Mouse (Mus musculus): ENCODE results near the gene Clybl. TPM values are rescaled to one million over a fixed set of nuclear protein-coding genes. Genes with fewer than 3 reads are reported as not detected.

Gene Clybl
- total and polyA plus RNA-seq, 3 experiments: 13.4 to 36.6 TPM; not detected in 1

DNA sequence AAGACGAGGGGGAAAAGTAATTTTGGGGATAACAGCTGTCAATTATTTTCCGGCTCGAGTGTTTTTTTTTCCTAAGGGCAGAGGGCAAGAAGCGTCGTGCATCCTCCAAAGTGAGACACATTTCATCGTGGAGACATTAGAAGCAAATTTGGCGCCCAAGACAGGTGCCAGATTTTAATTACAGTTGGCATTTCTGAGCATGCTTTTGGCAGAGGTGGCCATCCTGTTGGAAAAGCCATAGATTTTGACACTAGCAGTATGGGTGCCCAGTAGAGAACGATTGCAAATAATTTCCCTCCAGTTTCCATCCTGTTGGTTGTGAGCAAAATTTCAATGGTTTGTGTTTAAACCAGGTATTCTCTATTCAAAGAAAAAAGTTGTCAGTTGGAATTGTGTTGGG, 32.1 kb downstream of the Clybl start:
- no peak overlapping the region for H3K4me3 ChIP-seq (ENCODE audit: control insufficient read depth in 1 of 2, insufficient read depth in 1 of 2, low read depth in 2 of 2, low read length in 2 of 2)

DNA sequence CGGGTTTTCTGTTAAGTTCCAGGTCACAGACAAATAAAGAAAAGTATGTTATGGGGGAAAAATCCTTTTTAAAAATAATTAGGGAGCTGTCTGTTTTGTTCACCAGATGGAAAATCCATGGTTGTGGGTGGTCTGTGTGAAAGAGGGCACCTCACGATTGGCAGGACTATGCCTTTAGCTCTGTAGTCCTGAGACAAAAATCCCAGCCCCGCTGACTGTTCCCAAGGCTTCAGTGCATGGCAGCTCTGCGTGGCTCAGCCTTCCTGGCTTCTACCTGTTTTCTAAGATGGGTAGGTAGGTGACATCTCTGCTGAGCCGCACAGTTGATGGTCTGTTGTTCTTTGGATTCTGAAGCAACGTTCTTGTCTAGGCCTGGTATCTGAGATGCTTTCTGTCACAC, 32.6 kb downstream of the Clybl start:
- Histone ChIP-seq H3K36me3 (ENCODE audit: control insufficient read depth in 1 of 2, insufficient read depth in 2 of 2, low read length in 2 of 2) (no peaks in the 10 kb centered on the region; a peak in 1 of 4 replicates), H3K79me2 (ENCODE audit: control insufficient read depth, insufficient read depth, low read length, poor library complexity) (no peaks in the 10 kb centered on the region), H3K27me3 (ENCODE audit: control insufficient read depth in 1 of 2, insufficient read depth in 2 of 2, low read length in 2 of 2) (no peaks in the 10 kb centered on the region), H3K9me3 (replicated peaks; ENCODE audit: insufficient read depth, low read length) (no peaks in the 10 kb centered on the region), H3K9ac (ENCODE audit: control insufficient read depth, low read depth, low read length, poor library complexity, severe bottlenecking) (no peak overlapping the region), H3K4me3 (ENCODE audit: control insufficient read depth in 1 of 2, insufficient read depth in 1 of 2, low read depth in 2 of 2, low read length in 2 of 2) (no peak overlapping the region), H3K4me1 (ENCODE audit: control insufficient read depth in 1 of 2, insufficient read depth in 2 of 2, low read length in 2 of 2) (no peaks in the 10 kb centered on the region), H3K27ac (ENCODE audit: control insufficient read depth, low read depth, low read length) (no peak overlapping the region)
- no peak for TF ChIP-seq MAFK (IDR thresholded peaks at IDR 0.05; ENCODE audit: borderline replicate concordance, low read depth, low read length)
- no peak for TF ChIP-seq NELFE (IDR thresholded peaks at IDR 0.05; ENCODE audit: low read depth, low read length)
- DNase-seq (ENCODE audit: low read depth, low spot score): no peak

More for the DNA sequence above, 32.1 kb downstream of the Clybl start:
- no peak overlapping the region for H3K27ac ChIP-seq (ENCODE audit: control insufficient read depth, low read depth, low read length)
- no peaks in the 10 kb centered on the region for H3K27me3 ChIP-seq (ENCODE audit: control insufficient read depth in 1 of 2, insufficient read depth in 2 of 2, low read length in 2 of 2)
- no peaks in the 10 kb centered on the region for H3K9me3 ChIP-seq (replicated peaks; ENCODE audit: insufficient read depth, low read length)
- no peaks in the 10 kb centered on the region; a peak in 1 of 4 replicates for H3K36me3 ChIP-seq (ENCODE audit: control insufficient read depth in 1 of 2, insufficient read depth in 2 of 2, low read length in 2 of 2)
- H3K9ac ChIP-seq (ENCODE audit: control insufficient read depth, low read depth, low read length, poor library complexity, severe bottlenecking): no peak overlapping the region
- H3K79me2 ChIP-seq (ENCODE audit: control insufficient read depth, insufficient read depth, low read length, poor library complexity): no peaks in the 10 kb centered on the region
- TF ChIP-seq ELF1 (IDR thresholded peaks at IDR 0.05; ENCODE audit: low read depth, low read length): no peak
- DNase-seq (ENCODE audit: low read depth, low spot score): no peak
- no peaks in the 10 kb centered on the region for H3K4me1 ChIP-seq (ENCODE audit: control insufficient read depth in 1 of 2, insufficient read depth in 2 of 2, low read length in 2 of 2)

DNA sequence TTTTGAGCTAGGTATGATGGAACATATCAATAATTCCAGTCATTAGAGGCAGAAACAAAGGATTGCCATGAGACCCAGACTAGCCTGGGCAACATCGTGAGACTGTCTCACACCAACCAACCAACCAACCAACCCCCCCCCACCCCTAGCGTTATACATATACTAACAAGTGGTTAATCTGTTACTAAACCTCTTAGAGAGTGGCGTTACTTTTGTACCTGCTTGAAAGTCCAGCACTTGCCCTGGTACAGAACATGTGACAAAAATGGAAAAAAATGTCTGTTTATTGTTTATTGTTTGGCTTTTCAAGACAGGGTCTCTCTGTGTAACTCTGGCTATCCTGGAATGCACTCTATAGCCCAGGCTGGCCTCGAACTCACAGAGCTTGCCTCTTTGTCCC, 35.7 kb downstream of the Clybl start:
- H3K9ac ChIP-seq (ENCODE audit: control insufficient read depth, low read depth, low read length, poor library complexity, severe bottlenecking): no peak overlapping the region
- H3K9me3 ChIP-seq (replicated peaks; ENCODE audit: insufficient read depth, low read length): no peaks in the 10 kb centered on the region
- H3K36me3 ChIP-seq (ENCODE audit: control insufficient read depth in 1 of 2, insufficient read depth in 2 of 2, low read length in 2 of 2): no peaks in the 10 kb centered on the region
- H3K27ac ChIP-seq (ENCODE audit: control insufficient read depth, low read depth, low read length): no peak overlapping the region
- no peak for TF ChIP-seq BHLHE40 (IDR thresholded peaks at IDR 0.05; ENCODE audit: borderline replicate concordance, low read depth, low read length)
- TF ChIP-seq MAZ (IDR thresholded peaks at IDR 0.05; ENCODE audit: low read depth, low read length): no peak
- no peak for TF ChIP-seq TAL1 (IDR thresholded peaks at IDR 0.05; ENCODE audit: low read length)
- TF ChIP-seq TCF12 (IDR thresholded peaks at IDR 0.05; ENCODE audit: low read depth, low read length): no peak
- no peak for TF ChIP-seq USF1 (IDR thresholded peaks at IDR 0.05; ENCODE audit: low read depth, low read length)
- no peak for TF ChIP-seq MYC (IDR thresholded peaks at IDR 0.05; ENCODE audit: low read depth, low read length)
- no peak for TF ChIP-seq SMC3 (IDR thresholded peaks at IDR 0.05; ENCODE audit: low read depth, low read length)
- TF ChIP-seq TBP (IDR thresholded peaks at IDR 0.05; ENCODE audit: low read depth, low read length): no peak
- no peak for TF ChIP-seq CTCF (IDR thresholded peaks at IDR 0.05 in 2 of 3, conservative IDR thresholded peaks at IDR 0.05 in 1 of 3; ENCODE audit: control insufficient read depth in 1 of 3, insufficient read depth in 1 of 3, low read depth in 2 of 3, low read length in 3 of 3, poor library complexity in 1 of 3, severe bottlenecking in 1 of 3)
- no peak for TF ChIP-seq MAX (IDR thresholded peaks at IDR 0.05; ENCODE audit: low read length)
- no peak for TF ChIP-seq E2F4 (IDR thresholded peaks at IDR 0.05; ENCODE audit: borderline replicate concordance, low read depth, low read length)
- TF ChIP-seq ETS1 (IDR thresholded peaks at IDR 0.05; ENCODE audit: low read depth, low read length): no peak
- no peak for TF ChIP-seq NRF1 (IDR thresholded peaks at IDR 0.05; ENCODE audit: insufficient read depth, low read depth, low read length, poor library complexity, severe bottlenecking)
- no peak for TF ChIP-seq NELFE (IDR thresholded peaks at IDR 0.05; ENCODE audit: low read depth, low read length)
- no peak for TF ChIP-seq CHD2 (IDR thresholded peaks at IDR 0.05; ENCODE audit: low read length)
- peaks cover 0 to under 1% of the 10 kb centered on the region in 2 experiments; a peak in 1 of 4 replicates for H3K4me1 ChIP-seq (ENCODE audit: control insufficient read depth in 1 of 2, insufficient read depth in 2 of 2, low read length in 2 of 2)
- DNase-seq (ENCODE audit: low read depth, low spot score): no peak
- no peaks in the 10 kb centered on the region for H3K79me2 ChIP-seq (ENCODE audit: control insufficient read depth, insufficient read depth, low read length, poor library complexity)
- H3K27me3 ChIP-seq (ENCODE audit: control insufficient read depth in 1 of 2, insufficient read depth in 2 of 2, low read length in 2 of 2): no peaks in the 10 kb centered on the region
- no peak overlapping the region for H3K4me3 ChIP-seq (ENCODE audit: control insufficient read depth in 1 of 2, insufficient read depth in 1 of 2, low read depth in 2 of 2, low read length in 2 of 2)
